Mouse (Mus musculus) intestine, embryonic 14.5 days (tissue): ENCODE data around the gene Prss21. TPM values are rescaled to one million over a fixed set of nuclear protein-coding genes. Genes with fewer than 3 reads are reported as not detected.

Experiments used
- ATAC-seq: fragments of 200-750 bp; cut with Nextera tagmentation; replicated peaks from 2 replicates; pipeline ENCODE4 v1.8.0; 2017; ENCODE audit warnings: low read depth, moderate number of reproducible peaks, moderate TSS enrichment, moderate library complexity; ENCODE audit not compliant: low FRiP score, low TSS enrichment
- DNase-seq: peaks from one replicate; pipeline ENCODE4 v3.0.0-alpha.2; 2018; ENCODE audit warnings: low spot score
- H3K27ac ChIP-seq: fragments of 300-500 bp; sonication (generic); 2 replicates; pipeline ENCODE4 v1.5.1; 2014; ENCODE audit warnings: low read depth, mild to moderate bottlenecking, control low read depth
- H3K27me3 ChIP-seq: fragments of 300-500 bp; sonication (generic); replicated peaks from 2 replicates; pipeline ENCODE4 v1.6.1; 2014; ENCODE audit warnings: low read length, control low read depth; ENCODE audit not compliant: control insufficient read depth, insufficient read depth
- H3K36me3 ChIP-seq: fragments of 300-500 bp; sonication (generic); 2 replicates; pipeline ENCODE4 v1.6.1; 2014; ENCODE audit warnings: low read length, control low read depth; ENCODE audit not compliant: control insufficient read depth, insufficient read depth
- H3K4me1 ChIP-seq: fragments of 300-500 bp; sonication (generic); replicated peaks from 2 replicates; pipeline ENCODE4 v1.6.1; 2014; ENCODE audit warnings: low read length, control low read depth, mixed read lengths; ENCODE audit not compliant: control insufficient read depth, insufficient read depth
- H3K4me2 ChIP-seq: fragments of 300-500 bp; sonication (generic); 2 replicates; pipeline ENCODE4 v1.6.1; 2014; ENCODE audit warnings: low read length
- H3K4me3 ChIP-seq: fragments of 300-500 bp; sonication (generic); 2 replicates; pipeline ENCODE4 v1.5.1; 2014; ENCODE audit warnings: low read depth, low read length, control low read depth, mixed read lengths
- H3K9ac ChIP-seq: fragments of 300-500 bp; sonication (generic); 2 replicates; pipeline ENCODE4 v1.6.1; 2014; ENCODE audit warnings: mild to moderate bottlenecking, low read length
- H3K9me3 ChIP-seq: fragments of 300-500 bp; sonication (generic); 2 replicates; pipeline ENCODE4 v1.6.1; 2016; ENCODE audit warnings: low read length, control low read depth; ENCODE audit not compliant: control insufficient read depth
- WGBS: fragments of 180-500 bp; shearing (Covaris S2); extraction: QIAGEN DNeasy Blood & Tissue Kit; methylation state at CpG from one replicate; pipeline ENCODE4 v1.1.7; 2014; 5-methylcytosine and 5-hydroxymethylcytosine counted together
- polyA plus RNA-seq: library from polyadenylated mRNA; unstranded; fragments of >200 nt; fragmentation: Nextera tagmentation; extraction: Ambion mirVana; gene quantifications from 2 replicates; pipeline ENCODE4 v1.2.1, GENCODE M21; 2014

Gene Prss21
- not detected in 2 replicates for polyA plus RNA-seq

DNA sequence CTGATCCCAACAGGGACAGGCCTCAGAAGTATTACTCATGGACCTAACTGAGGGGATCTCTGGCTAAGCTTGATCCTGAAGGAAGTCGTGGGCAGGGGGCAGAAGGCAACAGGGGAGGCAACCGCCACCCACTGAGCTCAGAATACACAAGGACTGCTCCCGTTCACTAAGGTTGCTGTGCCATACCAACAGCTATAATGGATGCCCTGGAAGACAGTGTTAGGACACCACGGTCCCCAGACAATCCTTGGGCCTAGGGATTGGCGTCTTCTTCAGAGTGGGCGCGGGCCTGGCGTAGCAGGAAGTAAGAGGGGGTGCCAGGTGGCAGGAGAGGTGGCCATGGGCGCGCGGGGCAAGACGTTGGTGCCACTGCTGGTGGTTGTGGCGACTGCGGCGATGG, at the start of gene Prss21:
Prss21 (plus strand) TSS at position 301 of the 400 bp plus-strand sequence.
- no peaks in the 10 kb centered on the region for H3K27me3 ChIP-seq
- DNase-seq = no peak
- H3K9ac ChIP-seq = no peak within 1 kb of the TSS
- 0 out of 2 replicates have a peak, but pooled peaks cover 4% of the 10 kb centered on the region for H3K4me1 ChIP-seq
- no peaks in the 10 kb centered on the region for H3K9me3 ChIP-seq
- H3K36me3 ChIP-seq = no peaks in the 10 kb centered on the region
- WGBS = 84% methylated on average over 15 of the region's 15 CpGs
- no peak within 1 kb of the TSS for H3K27ac ChIP-seq
- H3K4me2 ChIP-seq = no peak within 1 kb of the TSS
- no peak within 1 kb of the TSS for H3K4me3 ChIP-seq
- ATAC-seq = no peak

DNA sequence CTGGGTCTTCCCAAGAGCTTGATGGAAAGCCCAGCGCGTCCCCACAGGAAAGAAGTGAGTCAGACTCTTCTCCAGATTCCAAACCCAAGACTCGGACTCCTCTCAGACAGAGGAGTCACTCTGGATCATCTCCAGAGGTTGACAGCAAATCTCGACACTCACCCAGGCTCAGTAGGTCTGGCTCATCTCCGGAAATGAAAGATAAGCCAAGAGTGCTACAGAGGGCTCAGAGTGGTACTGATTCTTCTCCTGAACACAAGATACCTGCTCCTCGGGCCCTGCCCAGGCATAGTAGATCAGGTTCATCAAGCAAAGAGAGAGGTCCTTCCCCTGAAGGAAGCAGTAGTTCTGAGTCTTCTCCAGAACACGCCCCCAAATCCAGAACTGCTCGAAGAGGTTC, 49.3 kb upstream of the Prss21 start:
- H3K4me2 ChIP-seq = no peak overlapping the region
- ATAC-seq (no peak), DNase-seq (no peak)
- WGBS = 98% methylated on average over 8 of the region's 8 CpGs
- no peak overlapping the region for H3K4me3 ChIP-seq
- H3K9ac ChIP-seq = no peak overlapping the region
- peaks cover 100% of the 10 kb centered on the region for H3K36me3 ChIP-seq
- H3K4me1 ChIP-seq = no peaks in the 10 kb centered on the region
- H3K9me3 ChIP-seq = peaks cover 21% of the 10 kb centered on the region
- H3K27ac ChIP-seq = no peak overlapping the region
- no peaks in the 10 kb centered on the region for H3K27me3 ChIP-seq

DNA sequence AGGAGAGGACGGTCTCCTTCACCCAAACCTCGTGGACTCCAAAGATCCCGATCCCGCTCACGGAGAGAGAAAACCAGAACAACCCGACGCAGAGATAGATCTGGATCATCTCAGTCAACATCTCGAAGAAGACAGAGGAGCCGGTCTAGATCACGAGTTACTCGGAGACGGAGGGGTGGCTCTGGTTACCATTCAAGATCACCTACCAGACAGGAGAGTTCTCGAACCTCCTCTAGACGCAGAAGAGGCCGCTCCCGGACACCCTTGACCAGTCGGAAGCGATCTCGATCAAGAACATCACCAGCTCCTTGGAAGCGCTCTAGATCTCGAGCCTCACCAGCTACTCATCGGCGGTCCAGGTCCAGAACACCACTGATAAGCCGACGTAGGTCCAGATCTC, 48.6 kb upstream of the Prss21 start:
- Histone ChIP-seq H3K4me3 (no peak overlapping the region), H3K27ac (no peak overlapping the region), H3K4me1 (no peaks in the 10 kb centered on the region), H3K27me3 (no peaks in the 10 kb centered on the region), H3K9ac (no peak overlapping the region), H3K36me3 (peaks cover 100% of the 10 kb centered on the region), H3K9me3 (peaks cover 21% of the 10 kb centered on the region), H3K4me2 (no peak overlapping the region)
- no peak for DNase-seq
- WGBS = 98% methylated on average over 25 of the region's 25 CpGs
- no peak for ATAC-seq

DNA sequence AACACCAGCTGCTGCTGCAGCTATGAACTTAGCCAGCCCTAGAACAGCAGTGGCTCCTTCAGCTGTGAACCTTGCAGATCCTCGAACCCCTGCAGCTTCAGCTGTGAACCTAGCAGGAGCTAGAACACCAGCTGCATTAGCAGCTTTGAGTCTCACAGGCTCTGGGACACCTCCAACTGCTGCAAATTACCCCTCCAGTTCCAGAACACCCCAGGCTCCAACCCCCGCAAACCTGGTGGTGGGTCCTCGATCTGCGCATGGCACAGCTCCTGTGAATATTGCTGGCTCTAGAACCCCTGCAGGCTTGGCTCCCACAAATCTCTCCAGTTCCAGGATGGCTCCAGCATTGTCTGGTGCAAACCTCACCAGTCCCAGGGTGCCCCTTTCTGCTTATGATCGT, 47.1 kb upstream of the Prss21 start:
- no peak for DNase-seq
- Histone ChIP-seq H3K27me3 (no peaks in the 10 kb centered on the region), H3K4me2 (no peak overlapping the region), H3K4me1 (no peaks in the 10 kb centered on the region), H3K9me3 (peaks cover 21% of the 10 kb centered on the region), H3K9ac (no peak overlapping the region), H3K36me3 (peaks cover 100% of the 10 kb centered on the region), H3K4me3 (no peak overlapping the region), H3K27ac (no peak overlapping the region)
- no peak for ATAC-seq
- WGBS = 93% methylated on average over 5 of the region's 5 CpGs

DNA sequence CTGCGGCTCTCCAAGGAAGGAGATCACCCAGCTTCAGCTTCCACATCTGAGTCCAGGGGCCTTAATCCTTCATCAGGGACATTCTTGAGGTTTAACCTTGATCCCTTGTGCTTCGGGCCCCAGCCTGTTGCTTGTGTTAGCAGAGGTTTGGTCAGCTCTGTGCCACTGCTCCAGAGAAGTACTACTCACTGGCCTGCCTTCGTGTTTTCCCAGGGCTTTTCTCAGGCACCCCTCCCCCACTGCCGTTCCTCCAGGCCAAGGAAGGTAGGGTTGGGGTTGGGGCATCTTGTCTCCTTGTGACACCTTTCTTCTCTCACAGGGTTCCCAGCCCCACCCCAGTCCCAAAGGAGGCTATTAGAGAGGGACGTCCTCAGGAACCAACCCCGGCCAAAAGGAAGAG, 45.8 kb upstream of the Prss21 start:
- DNase-seq = no peak

DNA sequence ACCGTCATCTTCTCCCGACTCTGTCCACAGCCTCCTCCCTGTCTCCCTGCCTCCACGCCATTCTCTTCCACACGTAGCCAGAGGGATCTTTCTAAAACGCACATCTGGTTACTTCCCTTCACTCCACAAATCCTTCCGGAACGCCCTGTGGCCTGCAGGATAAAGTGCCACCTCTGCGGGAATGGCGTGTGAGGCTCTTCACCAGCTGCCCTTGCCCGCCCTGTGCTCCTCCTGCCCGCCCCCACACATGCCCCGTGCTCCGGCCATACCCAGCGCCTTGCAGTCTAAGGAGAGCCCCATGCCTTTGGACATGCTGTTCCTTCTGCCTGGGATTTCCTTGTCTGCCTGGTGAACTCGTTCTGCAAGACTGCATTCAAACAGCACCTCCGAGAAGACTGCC, 44.8 kb upstream of the Prss21 start:
- H3K4me1 ChIP-seq = peaks cover 11% of the 10 kb centered on the region
- H3K36me3 ChIP-seq = peaks cover 93% of the 10 kb centered on the region
- H3K4me3 ChIP-seq = no peak overlapping the region
- DNase-seq (no peak), ATAC-seq (no peak)
- no peak overlapping the region for H3K9ac ChIP-seq
- H3K9me3 ChIP-seq = peaks cover 18% of the 10 kb centered on the region
- H3K4me2 ChIP-seq = no peak overlapping the region
- H3K27ac ChIP-seq = no peak overlapping the region
- 82% methylated on average over 16 of the region's 16 CpGs for WGBS
- no peaks in the 10 kb centered on the region for H3K27me3 ChIP-seq

More for the DNA sequence above, 45.8 kb upstream of the Prss21 start:
- H3K9me3 ChIP-seq = peaks cover 21% of the 10 kb centered on the region
- H3K4me1 ChIP-seq = peaks cover 2% of the 10 kb centered on the region; the same call in 1 of the 2 replicates
- ATAC-seq = no peak
- no peak overlapping the region for H3K9ac ChIP-seq
- no peak overlapping the region for H3K27ac ChIP-seq
- 78% methylated on average over 6 of the region's 6 CpGs for WGBS
- H3K27me3 ChIP-seq = no peaks in the 10 kb centered on the region
- no peak overlapping the region for H3K4me3 ChIP-seq
- H3K36me3 ChIP-seq = peaks cover 100% of the 10 kb centered on the region
- no peak overlapping the region for H3K4me2 ChIP-seq

DNA sequence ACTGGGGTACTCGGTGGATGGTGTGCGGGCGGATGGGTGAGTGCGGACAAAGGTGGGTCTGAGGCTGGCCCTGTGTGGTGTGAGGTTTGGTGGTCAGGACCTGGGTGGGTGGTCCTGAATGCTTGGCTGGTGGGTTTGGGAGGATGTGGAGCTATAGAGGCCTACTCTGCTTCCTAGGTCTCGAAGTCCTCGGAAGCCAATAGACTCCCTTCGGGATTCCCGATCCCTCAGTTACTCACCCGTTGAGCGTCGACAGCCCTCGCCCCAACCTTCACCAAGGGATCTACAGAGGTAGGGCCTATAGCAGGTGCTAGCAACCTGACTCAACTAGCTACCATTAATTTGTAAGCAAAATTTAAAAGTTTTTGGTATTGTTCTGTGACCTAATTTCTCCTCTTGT, 44.2 kb upstream of the Prss21 start:
- 92% methylated on average over 12 of the region's 12 CpGs for WGBS
- H3K4me3 ChIP-seq = no peak overlapping the region
- no peak overlapping the region for H3K9ac ChIP-seq
- peaks cover 13% of the 10 kb centered on the region for H3K4me1 ChIP-seq
- DNase-seq (no peak), ATAC-seq (peak; percentile 32; the same call in 1 of the 2 replicates)
- H3K4me2 ChIP-seq = no peak overlapping the region
- H3K36me3 ChIP-seq = peaks cover 88% of the 10 kb centered on the region
- no peak overlapping the region for H3K27ac ChIP-seq
- H3K9me3 ChIP-seq = peaks cover 12% of the 10 kb centered on the region
- H3K27me3 ChIP-seq = no peaks in the 10 kb centered on the region

DNA sequence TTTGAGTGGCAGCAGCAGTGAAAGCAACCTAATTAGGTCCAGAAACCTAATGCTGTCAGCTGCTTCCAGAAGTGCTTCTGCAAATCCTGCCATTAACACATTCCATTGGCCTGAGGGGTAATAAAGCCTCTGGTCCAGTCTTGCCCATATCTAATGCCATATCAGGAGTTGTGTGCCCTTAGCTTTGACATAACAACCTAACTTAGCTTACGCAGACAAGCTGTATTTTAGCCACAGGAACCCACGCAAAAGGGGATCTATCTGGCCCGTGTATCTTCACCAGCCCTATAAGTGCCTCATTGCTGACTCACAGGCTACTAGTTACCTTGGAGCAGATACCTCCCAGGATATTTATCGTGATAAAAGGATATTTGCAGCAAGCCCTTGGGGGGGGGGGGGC, 42.3 kb upstream of the Prss21 start:
- H3K9me3 ChIP-seq = 0 out of 2 replicates have a peak, but pooled peaks cover 2% of the 10 kb centered on the region
- no peak overlapping the region for H3K4me3 ChIP-seq
- no peak overlapping the region for H3K9ac ChIP-seq
- no peak overlapping the region for H3K4me2 ChIP-seq
- ATAC-seq = no peak
- peaks cover 68% of the 10 kb centered on the region for H3K36me3 ChIP-seq
- H3K4me1 ChIP-seq = peaks cover 17% of the 10 kb centered on the region
- WGBS = 83% methylated on average over 4 of the region's 4 CpGs
- no peak for DNase-seq
- no peaks in the 10 kb centered on the region for H3K27me3 ChIP-seq
- no peak overlapping the region for H3K27ac ChIP-seq

DNA sequence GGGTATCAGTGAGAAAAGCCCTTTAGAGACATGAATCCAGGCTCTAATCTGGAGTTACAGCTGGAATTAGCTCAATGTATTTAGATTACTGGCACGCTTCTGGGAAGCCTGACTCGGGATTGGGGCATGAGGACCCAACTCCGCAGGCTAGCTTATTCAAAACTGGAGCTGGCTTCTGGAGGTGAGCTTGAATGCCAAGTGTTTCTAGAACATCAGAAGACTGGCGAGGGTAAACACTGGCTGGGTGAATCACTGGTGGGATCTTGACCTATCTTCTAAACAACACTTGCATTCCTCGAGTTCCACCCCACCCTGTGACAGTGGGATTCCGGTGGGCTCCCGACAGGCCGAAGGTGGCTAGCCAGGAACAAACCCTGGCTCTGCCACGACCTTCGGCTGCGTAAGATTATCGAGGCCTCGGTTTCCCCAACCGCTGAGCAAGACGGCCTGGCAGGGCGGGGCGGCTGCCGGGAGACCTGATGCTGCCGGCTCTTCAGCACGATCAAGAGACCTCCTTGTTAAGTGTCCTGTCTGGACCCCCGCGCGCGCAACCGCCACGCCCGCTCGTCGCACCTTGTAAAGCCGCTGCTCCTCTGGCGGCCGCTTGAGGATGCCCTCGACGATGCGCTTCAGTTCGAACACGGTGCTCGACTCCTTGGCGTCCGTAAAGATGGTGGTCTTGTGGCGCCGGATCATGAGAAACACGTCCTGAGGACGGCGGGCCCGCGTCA, 39.4 kb upstream of the Prss21 start:
- H3K9ac ChIP-seq = peak overlapping the region; percentile 86
- peak overlapping the region; percentile 92 for H3K4me3 ChIP-seq
- 0 out of 2 replicates have a peak, but pooled peaks cover 2% of the 10 kb centered on the region for H3K9me3 ChIP-seq
- peak overlapping the region; percentile 88 for H3K4me2 ChIP-seq
- H3K27ac ChIP-seq = peak overlapping the region; percentile 87
- peaks cover 17% of the 10 kb centered on the region for H3K4me1 ChIP-seq
- H3K36me3 ChIP-seq = peaks cover 39% of the 10 kb centered on the region
- H3K27me3 ChIP-seq = 0 out of 2 replicates have a peak, but pooled peaks cover 11% of the 10 kb centered on the region
- ATAC-seq (peak; percentile 70), DNase-seq (no peak)
- WGBS = under 1% methylated on average over 46 of the region's 47 CpGs
